Mouse (Mus musculus): ENCODE results near the gene Polr2b.

Polr2b gene

GRCm38 (mm10) chr5:77393094-77393619, 83.2 kb downstream of the Polr2b start:
- no peak for DNase-seq

DNA sequence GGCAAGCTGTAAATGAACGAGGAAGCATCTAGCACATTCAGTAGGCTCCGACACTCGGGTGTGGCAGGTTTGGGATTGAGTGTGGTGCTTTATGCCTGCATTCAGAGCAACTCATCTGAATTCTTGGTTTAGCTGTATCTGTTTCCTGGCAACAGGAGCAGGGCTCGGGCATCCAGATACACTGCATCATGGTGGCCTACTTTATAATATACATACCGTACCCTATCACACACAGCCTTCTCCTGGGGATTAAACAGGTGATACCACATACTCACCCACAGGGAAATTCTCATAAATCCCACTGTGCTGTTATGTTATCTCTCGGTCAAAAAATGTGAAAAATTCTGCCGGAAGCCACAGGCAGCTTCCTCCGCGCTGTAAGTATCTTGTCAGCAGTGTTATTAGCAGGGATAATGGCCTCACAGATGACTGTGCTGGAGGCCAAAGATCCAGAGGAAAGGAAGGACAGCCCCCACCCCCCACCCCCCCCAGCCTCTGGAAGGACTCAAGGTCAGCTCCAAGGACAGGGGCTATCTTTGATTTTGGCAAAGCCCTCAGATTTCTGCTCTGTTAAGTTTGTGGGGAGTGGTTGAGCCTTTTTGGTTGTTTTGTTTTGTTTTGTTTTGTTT, 84.2 kb downstream of the Polr2b start:
- no peak for DNase-seq

DNA sequence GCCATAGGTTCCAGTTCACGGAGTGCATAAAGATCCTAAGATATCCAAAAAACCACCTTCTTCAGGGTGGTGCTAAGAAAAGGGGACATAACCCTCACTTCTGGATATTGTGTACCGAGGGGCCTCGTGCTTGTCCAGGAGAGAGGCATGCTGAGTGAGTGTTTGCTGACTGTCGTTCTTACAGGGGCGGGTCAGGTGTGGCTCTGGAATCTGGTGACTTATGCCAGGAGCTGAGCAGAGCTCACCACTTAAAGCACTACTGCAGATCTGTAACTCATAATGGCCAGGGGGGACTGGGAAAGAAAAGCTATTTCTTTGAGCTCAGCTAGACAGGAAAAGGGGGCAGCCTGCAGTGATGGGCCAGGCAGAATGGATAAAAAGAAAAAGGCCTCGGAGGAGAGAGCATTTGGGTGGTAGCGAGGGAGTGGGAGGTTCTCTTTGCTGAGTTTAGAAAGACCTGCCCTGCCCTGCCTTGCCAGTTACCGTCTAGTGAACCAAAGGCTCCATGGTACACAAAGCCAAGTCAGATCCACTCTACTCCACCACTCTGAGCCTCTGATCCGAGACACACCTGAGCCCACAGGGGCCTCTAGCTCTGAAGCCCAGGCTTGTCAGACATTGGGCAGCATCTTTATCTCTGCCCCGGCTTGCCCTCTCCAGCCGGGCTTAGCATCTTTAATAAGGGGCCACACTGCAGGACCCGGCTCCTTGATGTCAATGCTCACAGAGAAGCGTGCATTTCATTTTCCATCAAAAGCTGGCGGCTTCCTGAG, 88.5 kb downstream of the Polr2b start:
- DNase-seq = no peak

Measured in thymus, postnatal 25 days (tissue).